Mouse (Mus musculus): ENCODE measurements at regions not wholly inside any gene's neighbourhood (a gene's known extent, or its start where the extent isn't known, plus 50 kb on each side); places are given as distances from the start of the nearest gene placed in this dataset.

- Histone ChIP-seq H3K27ac (ENCODE audit: low read depth, low read length) (no peak overlapping the region), H3K4me2 (ENCODE audit: low read depth, low read length) (no peak overlapping the region), H3K4me3 (ENCODE audit: low read depth, low read length) (no peak overlapping the region), H3K9ac (replicated peaks; ENCODE audit: low read depth, low read length) (no peak overlapping the region), H3K27me3 (ENCODE audit: control insufficient read depth, insufficient read depth, low read length) (no peaks in the 10 kb centered on the region), H3K36me3 (ENCODE audit: control insufficient read depth, insufficient read depth, low read length) (no peaks in the 10 kb centered on the region), H3K4me1 (ENCODE audit: control insufficient read depth, insufficient read depth, low read length) (no peaks in the 10 kb centered on the region), H3K9me3 (ENCODE audit: control insufficient read depth, low read length) (no peaks in the 10 kb centered on the region)
- ATAC-seq (ENCODE audit: low read depth): no peak; the same call in 1 of the 2 replicates
- 55% methylated on average over 5 of the region's 5 CpGs for WGBS
Observed at GRCm38 (mm10) chr10:67721787-67722186, 173.0 kb upstream of the Ado start.

DNA sequence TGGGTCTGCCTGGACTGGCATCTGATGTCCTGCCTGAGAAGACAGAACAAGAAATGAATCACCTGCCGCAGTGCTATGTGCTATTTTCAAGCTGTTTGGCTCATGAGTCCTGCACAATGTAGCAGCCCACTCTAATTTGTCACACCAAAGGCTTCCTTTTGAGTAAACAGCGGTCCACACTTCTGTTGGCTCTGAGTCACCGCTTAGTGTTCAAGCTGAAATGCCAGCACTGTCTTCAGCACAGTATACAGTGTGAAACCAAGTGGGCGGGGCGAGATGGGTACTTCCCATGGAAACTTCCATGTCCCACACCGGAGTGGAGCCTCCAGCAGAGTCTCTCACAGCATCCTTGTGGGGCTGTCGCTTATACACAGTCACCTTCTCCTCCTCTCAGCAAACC lies 168.8 kb upstream of the Ado start:
- 87% methylated on average over 7 of the region's 7 CpGs for WGBS
- no peak overlapping the region for H3K27ac ChIP-seq (ENCODE audit: low read depth, low read length)
- H3K4me1 ChIP-seq (ENCODE audit: control insufficient read depth, insufficient read depth, low read length): no peaks in the 10 kb centered on the region
- no peaks in the 10 kb centered on the region for H3K36me3 ChIP-seq (ENCODE audit: control insufficient read depth, insufficient read depth, low read length)
- ATAC-seq (ENCODE audit: low read depth): no peak
- H3K4me2 ChIP-seq (ENCODE audit: low read depth, low read length): no peak overlapping the region
- no peak overlapping the region for H3K4me3 ChIP-seq (ENCODE audit: low read depth, low read length)
- no peaks in the 10 kb centered on the region for H3K27me3 ChIP-seq (ENCODE audit: control insufficient read depth, insufficient read depth, low read length)
- H3K9me3 ChIP-seq (ENCODE audit: control insufficient read depth, low read length): no peaks in the 10 kb centered on the region
- H3K9ac ChIP-seq (replicated peaks; ENCODE audit: low read depth, low read length): no peak overlapping the region

- H3K36me3 ChIP-seq (ENCODE audit: control insufficient read depth, insufficient read depth, low read length): no peaks in the 10 kb centered on the region
- no peak overlapping the region for H3K9ac ChIP-seq (replicated peaks; ENCODE audit: low read depth, low read length)
- H3K9me3 ChIP-seq (ENCODE audit: control insufficient read depth, low read length): no peaks in the 10 kb centered on the region
- H3K27ac ChIP-seq (ENCODE audit: low read depth, low read length): no peak overlapping the region
- H3K27me3 ChIP-seq (ENCODE audit: control insufficient read depth, insufficient read depth, low read length): no peaks in the 10 kb centered on the region
- H3K4me3 ChIP-seq (ENCODE audit: low read depth, low read length): no peak overlapping the region
- no peaks in the 10 kb centered on the region for H3K4me1 ChIP-seq (ENCODE audit: control insufficient read depth, insufficient read depth, low read length)
- H3K4me2 ChIP-seq (ENCODE audit: low read depth, low read length): no peak overlapping the region
- 86% methylated on average over 4 of the region's 4 CpGs for WGBS
- no peak for ATAC-seq (ENCODE audit: low read depth)
Observed at GRCm38 (mm10) chr10:67715046-67715445, 166.3 kb upstream of the Ado start.

DNA sequence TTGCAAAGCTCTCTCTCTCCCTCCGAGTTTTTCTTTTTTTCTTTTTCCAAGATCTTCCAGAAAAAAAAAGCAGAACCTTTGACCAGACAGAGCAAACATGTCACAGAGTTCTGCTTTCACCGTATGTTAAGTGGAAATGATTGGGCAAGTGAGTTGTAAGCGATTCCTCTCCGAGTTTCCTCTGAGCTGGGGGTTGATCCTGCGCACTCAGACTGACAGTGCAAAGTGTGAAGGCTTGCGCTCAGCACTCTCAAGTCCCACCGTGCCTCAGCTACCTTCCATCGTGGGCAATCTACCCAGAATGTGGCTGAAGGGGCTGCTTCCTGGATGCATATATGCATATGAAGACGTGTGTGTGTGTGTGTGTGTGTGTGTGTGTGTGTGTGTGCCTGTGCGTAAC lies 164.3 kb upstream of the Ado start:
- H3K4me3 ChIP-seq (ENCODE audit: low read depth, low read length): no peak overlapping the region
- no peaks in the 10 kb centered on the region for H3K36me3 ChIP-seq (ENCODE audit: control insufficient read depth, insufficient read depth, low read length)
- no peak for ATAC-seq (ENCODE audit: low read depth)
- WGBS: 87% methylated on average over 10 of the region's 10 CpGs
- no peaks in the 10 kb centered on the region for H3K9me3 ChIP-seq (ENCODE audit: control insufficient read depth, low read length)
- no peaks in the 10 kb centered on the region for H3K4me1 ChIP-seq (ENCODE audit: control insufficient read depth, insufficient read depth, low read length)
- no peak overlapping the region for H3K27ac ChIP-seq (ENCODE audit: low read depth, low read length)
- no peaks in the 10 kb centered on the region for H3K27me3 ChIP-seq (ENCODE audit: control insufficient read depth, insufficient read depth, low read length)
- H3K9ac ChIP-seq (replicated peaks; ENCODE audit: low read depth, low read length): no peak overlapping the region
- no peak overlapping the region for H3K4me2 ChIP-seq (ENCODE audit: low read depth, low read length)

DNA sequence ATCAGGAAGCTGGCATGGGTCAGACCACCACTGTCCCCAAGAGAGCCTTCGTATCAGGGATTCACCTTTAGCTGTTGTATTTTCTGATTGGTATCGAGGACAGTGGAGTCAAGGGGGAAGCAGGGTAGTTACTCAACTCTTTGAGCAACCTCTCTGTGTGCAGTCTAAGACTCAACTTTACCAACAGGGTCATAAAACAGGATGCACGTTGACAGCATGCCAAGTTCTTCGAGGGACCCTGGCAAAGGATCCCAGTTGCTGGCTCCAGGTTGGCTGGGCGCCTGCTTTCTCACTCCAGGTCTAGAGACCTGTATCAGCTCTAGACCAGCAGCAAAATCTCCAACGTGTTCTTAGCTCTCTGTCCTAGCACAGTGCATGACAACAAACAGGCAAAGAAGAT lies 163.9 kb upstream of the Ado start:
- Histone ChIP-seq H3K4me2 (ENCODE audit: low read depth, low read length) (no peak overlapping the region), H3K27ac (ENCODE audit: low read depth, low read length) (no peak overlapping the region), H3K9ac (replicated peaks; ENCODE audit: low read depth, low read length) (no peak overlapping the region), H3K27me3 (ENCODE audit: control insufficient read depth, insufficient read depth, low read length) (no peaks in the 10 kb centered on the region), H3K4me3 (ENCODE audit: low read depth, low read length) (no peak overlapping the region), H3K4me1 (ENCODE audit: control insufficient read depth, insufficient read depth, low read length) (no peaks in the 10 kb centered on the region), H3K36me3 (ENCODE audit: control insufficient read depth, insufficient read depth, low read length) (no peaks in the 10 kb centered on the region), H3K9me3 (ENCODE audit: control insufficient read depth, low read length) (no peaks in the 10 kb centered on the region)
- no peak for ATAC-seq (ENCODE audit: low read depth)
- 78% methylated on average over 6 of the region's 6 CpGs for WGBS

DNA sequence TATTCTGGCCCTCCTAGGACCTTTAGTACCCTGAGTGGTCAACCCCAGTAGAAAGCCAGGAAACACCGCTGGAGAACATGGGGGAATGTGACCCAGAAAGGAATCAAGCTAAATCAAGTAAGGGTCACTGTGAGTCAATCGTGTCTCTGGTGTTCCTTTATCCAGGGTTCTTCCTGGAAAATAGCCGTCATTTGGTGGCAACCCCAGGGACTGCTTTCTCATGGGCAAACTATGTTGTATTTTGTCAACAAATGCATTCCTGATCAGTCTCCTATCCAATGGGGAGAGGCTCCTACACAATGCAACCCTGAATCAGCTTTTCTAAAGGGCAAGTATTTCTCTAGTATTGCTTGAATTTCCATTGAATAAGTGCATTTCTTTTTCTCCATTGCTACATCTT lies 163.2 kb upstream of the Ado start:
- no peak for ATAC-seq (ENCODE audit: low read depth)
- Histone ChIP-seq H3K4me3 (ENCODE audit: low read depth, low read length) (no peak overlapping the region), H3K36me3 (ENCODE audit: control insufficient read depth, insufficient read depth, low read length) (no peaks in the 10 kb centered on the region), H3K9me3 (ENCODE audit: control insufficient read depth, low read length) (no peaks in the 10 kb centered on the region), H3K4me2 (ENCODE audit: low read depth, low read length) (no peak overlapping the region), H3K9ac (replicated peaks; ENCODE audit: low read depth, low read length) (no peak overlapping the region), H3K27ac (ENCODE audit: low read depth, low read length) (no peak overlapping the region), H3K27me3 (ENCODE audit: control insufficient read depth, insufficient read depth, low read length) (no peaks in the 10 kb centered on the region), H3K4me1 (ENCODE audit: control insufficient read depth, insufficient read depth, low read length) (no peaks in the 10 kb centered on the region)
- 92% methylated on average over 3 of the region's 3 CpGs for WGBS

DNA sequence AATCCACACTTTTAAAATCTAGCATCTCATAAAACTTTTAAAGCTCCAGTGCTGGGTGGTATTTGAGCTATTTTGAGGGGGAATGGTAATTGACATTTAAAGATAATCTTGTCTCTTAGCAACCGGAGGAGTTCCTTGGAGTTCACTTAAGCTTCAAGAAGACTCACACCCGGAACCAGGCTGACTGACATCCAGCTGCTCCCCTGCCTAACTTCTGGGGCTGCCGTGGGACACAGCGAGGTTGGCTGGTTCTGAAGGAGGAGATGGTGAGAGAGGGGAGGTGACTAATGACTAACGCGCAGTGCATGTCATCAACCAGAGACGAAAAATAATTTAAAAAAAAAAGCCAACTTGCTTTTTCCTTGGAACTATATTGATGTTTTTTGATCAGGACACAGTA lies 157.7 kb upstream of the Ado start:
- no peak overlapping the region for H3K27ac ChIP-seq (ENCODE audit: low read depth, low read length)
- no peak for ATAC-seq (ENCODE audit: low read depth)

GRCm38 (mm10) chr10:67702783-67703455 lies 154.2 kb upstream of the Ado start:
- no peak overlapping the region for H3K4me2 ChIP-seq (ENCODE audit: low read depth, low read length)
- no peaks in the 10 kb centered on the region for H3K36me3 ChIP-seq (ENCODE audit: control insufficient read depth, insufficient read depth, low read length)
- H3K27me3 ChIP-seq (ENCODE audit: control insufficient read depth, insufficient read depth, low read length): no peaks in the 10 kb centered on the region
- H3K4me3 ChIP-seq (ENCODE audit: low read depth, low read length): no peak overlapping the region
- no peak for ATAC-seq (ENCODE audit: low read depth)
- H3K9ac ChIP-seq (replicated peaks; ENCODE audit: low read depth, low read length): no peak overlapping the region
- no peak overlapping the region for H3K27ac ChIP-seq (ENCODE audit: low read depth, low read length)
- H3K4me1 ChIP-seq (ENCODE audit: control insufficient read depth, insufficient read depth, low read length): no peaks in the 10 kb centered on the region
- 77% methylated on average over 9 of the region's 9 CpGs for WGBS
- no peaks in the 10 kb centered on the region for H3K9me3 ChIP-seq (ENCODE audit: control insufficient read depth, low read length)

More for the DNA sequence above, 157.7 kb upstream of the Ado start:
- WGBS: 81% methylated on average over 7 of the region's 7 CpGs
- Histone ChIP-seq H3K27me3 (ENCODE audit: control insufficient read depth, insufficient read depth, low read length) (no peaks in the 10 kb centered on the region), H3K9me3 (ENCODE audit: control insufficient read depth, low read length) (no peaks in the 10 kb centered on the region), H3K4me1 (ENCODE audit: control insufficient read depth, insufficient read depth, low read length) (no peaks in the 10 kb centered on the region), H3K9ac (replicated peaks; ENCODE audit: low read depth, low read length) (no peak overlapping the region), H3K4me2 (ENCODE audit: low read depth, low read length) (no peak overlapping the region), H3K4me3 (ENCODE audit: low read depth, low read length) (no peak overlapping the region), H3K36me3 (ENCODE audit: control insufficient read depth, insufficient read depth, low read length) (no peaks in the 10 kb centered on the region)

DNA sequence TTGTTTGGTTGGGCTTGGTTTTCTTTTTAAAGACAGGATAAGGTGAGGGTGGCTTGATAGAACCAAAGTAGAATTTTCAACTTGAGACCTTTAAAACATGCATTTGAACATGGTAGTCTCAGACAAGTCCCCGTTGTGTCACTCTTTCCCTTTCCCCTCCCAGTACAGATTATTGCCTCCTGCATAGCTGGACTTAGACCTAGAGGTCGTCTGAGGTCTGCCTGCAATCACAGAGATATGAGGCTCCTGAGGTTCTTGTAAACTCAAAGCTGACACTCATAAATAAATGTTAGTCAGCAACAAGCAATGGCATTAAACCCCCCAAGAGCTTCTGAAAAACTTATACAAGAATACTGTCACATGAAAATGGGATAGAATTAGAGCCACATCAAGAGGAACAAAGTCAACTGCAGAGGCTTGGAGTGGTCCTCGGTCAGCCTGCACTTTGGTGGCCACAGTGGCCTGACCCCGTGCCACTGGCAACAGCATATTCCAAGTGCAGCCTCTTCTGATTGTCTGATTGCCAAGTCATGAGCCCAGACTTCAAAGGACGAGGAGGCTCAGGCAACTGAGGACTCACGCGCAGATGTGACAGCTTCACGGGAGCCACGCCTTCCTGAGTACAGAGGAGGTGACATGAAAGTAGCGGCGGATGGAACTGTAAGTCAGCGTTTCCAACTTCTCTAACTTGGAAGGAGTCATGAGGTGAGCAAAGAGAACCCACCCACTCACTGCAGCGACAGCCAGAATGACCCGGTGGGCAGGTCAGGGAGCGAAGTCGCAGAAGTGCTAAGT lies 148.8 kb upstream of the Ado start:
- Histone ChIP-seq H3K36me3 (ENCODE audit: control insufficient read depth, insufficient read depth, low read length) (no peaks in the 10 kb centered on the region), H3K4me2 (ENCODE audit: low read depth, low read length) (no peak overlapping the region), H3K4me3 (ENCODE audit: low read depth, low read length) (no peak overlapping the region), H3K27ac (ENCODE audit: low read depth, low read length) (no peak overlapping the region), H3K27me3 (ENCODE audit: control insufficient read depth, insufficient read depth, low read length) (no peaks in the 10 kb centered on the region), H3K9me3 (ENCODE audit: control insufficient read depth, low read length) (no peaks in the 10 kb centered on the region), H3K4me1 (ENCODE audit: control insufficient read depth, insufficient read depth, low read length) (no peaks in the 10 kb centered on the region), H3K9ac (replicated peaks; ENCODE audit: low read depth, low read length) (no peak overlapping the region)
- no peak for ATAC-seq (ENCODE audit: low read depth)
- 82% methylated on average over 16 of the region's 16 CpGs for WGBS

Data from neural tube, embryonic 14.5 days (tissue).